Mouse (Mus musculus): ENCODE data around the gene Art3. TPM values are rescaled to one million over a fixed set of nuclear protein-coding genes. Genes with fewer than 3 reads are reported as not detected.

The Art3 gene
- polyA plus RNA-seq, 1 experiment, result not detected

DNA sequence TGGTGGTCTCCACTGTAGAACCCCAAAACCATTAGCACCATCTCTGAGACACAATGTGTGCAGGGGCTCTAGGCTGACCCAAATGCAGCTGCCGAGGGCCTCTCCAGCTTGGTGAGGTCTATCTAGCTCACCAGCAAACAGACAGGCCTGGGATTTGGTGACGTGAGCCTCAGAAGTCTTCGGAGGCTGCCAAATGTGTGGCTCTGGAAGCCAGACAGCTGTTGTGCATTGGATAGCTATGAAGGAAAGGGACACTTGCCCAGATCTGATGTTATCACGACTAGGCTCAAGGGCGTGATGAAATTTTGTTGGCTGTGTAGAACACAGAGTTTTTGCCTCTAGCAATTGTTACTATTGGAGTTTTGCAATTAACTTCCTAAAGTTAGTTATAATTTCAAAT lies 8.4 kb upstream of the Art3 start:
- TF ChIP-seq POLR2A (IDR thresholded peaks at IDR 0.05; ENCODE audit: borderline replicate concordance, control insufficient read depth, low read depth, low read length) (no peak), CTCF (IDR thresholded peaks at IDR 0.05; ENCODE audit: control insufficient read depth, insufficient read depth, low read length) (no peak)
- WGBS, result 39% methylated on average over 5 of the region's 5 CpGs
- no peak overlapping the region for H3K4me3 ChIP-seq (replicated peaks; ENCODE audit: control insufficient read depth, low read depth, low read length)
- H3K27ac ChIP-seq (ENCODE audit: control insufficient read depth, insufficient read depth, low read depth, low read length, poor library complexity), result no peak overlapping the region
- peaks cover 1% of the 10 kb centered on the region; the same call in 1 of the 2 replicates for H3K4me1 ChIP-seq (ENCODE audit: control insufficient read depth, insufficient read depth, low read length)

DNA sequence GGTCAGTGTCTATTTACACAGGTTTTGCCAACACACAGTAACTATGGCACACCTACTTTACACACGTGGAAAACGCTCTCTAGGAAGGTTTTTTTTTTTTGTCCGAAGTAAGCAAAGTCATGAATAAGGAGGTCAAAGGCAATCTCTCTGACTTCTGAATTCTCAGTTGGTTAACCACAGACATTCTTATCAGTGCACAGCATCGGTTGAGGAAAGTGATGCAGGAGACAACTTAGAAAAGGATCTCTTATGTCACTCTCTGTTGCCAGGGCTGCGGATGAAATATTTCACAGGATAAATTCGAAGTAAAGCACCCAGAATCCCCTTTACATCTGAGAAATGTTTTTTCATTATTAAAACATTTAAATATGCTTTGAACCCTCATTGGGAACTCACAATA lies 4.3 kb upstream of the Art3 start:
- TF ChIP-seq POLR2A (IDR thresholded peaks at IDR 0.05; ENCODE audit: borderline replicate concordance, control insufficient read depth, low read depth, low read length), result no peak
- no peak for TF ChIP-seq CTCF (IDR thresholded peaks at IDR 0.05; ENCODE audit: control insufficient read depth, insufficient read depth, low read length)
- WGBS, result 3% methylated on average over 6 of the region's 6 CpGs
- Histone ChIP-seq H3K27ac (ENCODE audit: control insufficient read depth, insufficient read depth, low read depth, low read length, poor library complexity) (no peak overlapping the region), H3K4me1 (ENCODE audit: control insufficient read depth, insufficient read depth, low read length) (peaks cover 1% of the 10 kb centered on the region), H3K4me3 (replicated peaks; ENCODE audit: control insufficient read depth, low read depth, low read length) (no peak overlapping the region)

DNA sequence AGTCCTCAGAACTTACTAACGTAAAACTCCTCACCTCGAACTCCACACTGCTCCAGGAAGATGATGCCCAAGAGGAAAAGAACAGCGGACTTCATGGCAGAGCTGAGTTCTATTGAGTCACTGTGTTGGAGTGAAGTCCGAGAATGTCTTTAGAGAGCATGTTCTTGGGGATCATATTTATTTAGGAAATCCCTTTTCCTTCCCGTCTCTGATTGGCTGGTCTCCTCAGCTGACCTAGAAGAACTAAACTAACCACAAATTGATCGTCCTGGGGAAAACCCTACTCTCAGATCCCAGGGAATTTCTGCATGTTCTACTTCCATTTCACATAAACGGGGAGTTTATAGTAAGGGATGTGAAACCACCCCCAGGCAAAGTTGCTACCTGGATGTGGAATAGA lies 3.7 kb upstream of the Art3 start, which contains the start of gene Cxcl9:
Gene Cxcl9 (minus strand): TSS at position 151 of the 400 bp plus-strand sequence.
- H3K4me3 ChIP-seq (replicated peaks; ENCODE audit: control insufficient read depth, low read depth, low read length), result no peak within 1 kb of the TSS
- no peak within 1 kb of the TSS for H3K27ac ChIP-seq (ENCODE audit: control insufficient read depth, insufficient read depth, low read depth, low read length, poor library complexity)
- TF ChIP-seq POLR2A (IDR thresholded peaks at IDR 0.05; ENCODE audit: borderline replicate concordance, control insufficient read depth, low read depth, low read length) (no peak), CTCF (IDR thresholded peaks at IDR 0.05; ENCODE audit: control insufficient read depth, insufficient read depth, low read length) (no peak)
- 64% methylated on average over 7 of the region's 7 CpGs for WGBS
- H3K4me1 ChIP-seq (ENCODE audit: control insufficient read depth, insufficient read depth, low read length), result peaks cover 1% of the 10 kb centered on the region

DNA sequence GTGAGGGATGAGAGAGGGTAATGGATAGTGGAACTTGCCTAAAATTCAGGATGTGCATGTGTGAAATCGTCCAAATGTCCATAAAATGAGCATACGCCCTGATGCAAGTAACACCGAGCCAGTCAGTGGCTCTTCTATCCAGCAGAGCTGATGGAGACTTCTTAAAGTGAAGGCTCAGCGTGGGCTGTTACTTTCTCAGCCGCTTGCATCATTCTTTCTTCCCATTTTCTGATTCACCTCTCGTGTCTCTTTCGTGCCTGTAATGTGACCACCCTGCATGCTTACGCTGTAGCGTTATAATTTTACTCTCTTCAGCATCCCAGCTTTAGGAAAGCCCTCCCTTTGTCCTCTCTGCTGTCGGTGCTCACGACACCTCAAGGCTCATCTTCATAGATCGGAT lies 505 bp upstream of the Art3 start:
- TF ChIP-seq POLR2A (IDR thresholded peaks at IDR 0.05; ENCODE audit: borderline replicate concordance, control insufficient read depth, low read depth, low read length) (no peak), CTCF (IDR thresholded peaks at IDR 0.05; ENCODE audit: control insufficient read depth, insufficient read depth, low read length) (no peak)
- H3K27ac ChIP-seq (ENCODE audit: control insufficient read depth, insufficient read depth, low read depth, low read length, poor library complexity), result no peak overlapping the region
- 62% methylated on average over 12 of the region's 12 CpGs for WGBS

DNA sequence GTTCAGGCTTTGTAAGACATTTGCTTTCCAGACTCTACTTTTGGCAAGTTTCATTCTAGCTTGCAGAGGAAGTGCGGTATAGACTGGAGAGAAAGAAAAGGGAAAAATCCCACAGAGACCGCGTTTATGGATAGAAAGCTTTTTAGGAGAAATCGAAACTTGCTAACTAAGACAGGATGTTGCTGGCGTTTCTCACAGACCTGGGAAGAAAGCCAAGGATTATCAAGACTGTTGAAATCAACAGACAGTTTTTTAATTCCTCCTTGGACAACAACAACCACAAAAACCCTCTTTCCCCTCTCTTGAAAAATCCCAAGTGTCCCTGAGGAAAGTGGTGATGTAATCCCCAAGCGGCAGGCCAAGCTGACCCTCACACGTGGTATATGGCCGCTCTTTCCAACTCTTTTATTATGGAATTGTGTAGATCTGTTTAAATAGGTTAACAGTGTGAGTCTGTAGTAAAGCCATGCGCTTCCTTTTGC lies 773 bp downstream of the Art3 start:
- Histone ChIP-seq H3K4me3 (replicated peaks; ENCODE audit: control insufficient read depth, low read depth, low read length) (peak overlapping the region; percentile 51), H3K27ac (ENCODE audit: control insufficient read depth, insufficient read depth, low read depth, low read length, poor library complexity) (0 out of 2 replicates have a peak overlapping the region, but pooled peaks have one; percentile 43), H3K4me1 (ENCODE audit: control insufficient read depth, insufficient read depth, low read length) (no peaks in the 10 kb centered on the region; the same call in none of the 2 replicates)
- WGBS, result 27% methylated on average over 9 of the region's 9 CpGs
- TF ChIP-seq CTCF (IDR thresholded peaks at IDR 0.05; ENCODE audit: control insufficient read depth, insufficient read depth, low read length), result no peak
- no peak for TF ChIP-seq POLR2A (IDR thresholded peaks at IDR 0.05; ENCODE audit: borderline replicate concordance, control insufficient read depth, low read depth, low read length)

More for the DNA sequence above, 505 bp upstream of the Art3 start:
- Histone ChIP-seq H3K4me3 (replicated peaks; ENCODE audit: control insufficient read depth, low read depth, low read length) (no peak overlapping the region), H3K4me1 (ENCODE audit: control insufficient read depth, insufficient read depth, low read length) (no peaks in the 10 kb centered on the region; the same call in none of the 2 replicates)

DNA sequence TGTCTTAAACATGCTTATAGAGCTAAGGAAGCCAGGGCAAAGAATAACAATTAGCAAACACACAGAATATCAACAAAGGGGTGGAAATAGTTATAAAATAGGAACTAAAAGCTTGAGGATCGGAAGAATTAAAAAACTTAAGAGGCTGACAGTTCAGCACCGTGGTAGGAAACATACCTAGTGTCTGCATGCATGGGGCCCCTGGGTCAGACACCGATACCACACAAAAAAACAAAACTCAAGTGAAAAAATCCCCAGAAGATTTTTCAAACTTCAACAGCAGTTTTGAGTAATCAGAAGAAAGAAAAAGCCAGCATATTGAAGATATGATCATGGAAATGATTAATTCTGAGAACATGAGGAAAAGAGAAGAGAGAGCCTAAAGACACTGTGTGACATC lies 5.1 kb downstream of the Art3 start:
- Histone ChIP-seq H3K27ac (ENCODE audit: control insufficient read depth, insufficient read depth, low read depth, low read length, poor library complexity) (no peak overlapping the region), H3K4me3 (replicated peaks; ENCODE audit: control insufficient read depth, low read depth, low read length) (no peak overlapping the region), H3K4me1 (ENCODE audit: control insufficient read depth, insufficient read depth, low read length) (no peaks in the 10 kb centered on the region; the same call in none of the 2 replicates)
- no peak for TF ChIP-seq POLR2A (IDR thresholded peaks at IDR 0.05; ENCODE audit: borderline replicate concordance, control insufficient read depth, low read depth, low read length)
- TF ChIP-seq CTCF (IDR thresholded peaks at IDR 0.05; ENCODE audit: control insufficient read depth, insufficient read depth, low read length), result no peak
- 40% methylated on average over 3 of the region's 3 CpGs for WGBS

DNA sequence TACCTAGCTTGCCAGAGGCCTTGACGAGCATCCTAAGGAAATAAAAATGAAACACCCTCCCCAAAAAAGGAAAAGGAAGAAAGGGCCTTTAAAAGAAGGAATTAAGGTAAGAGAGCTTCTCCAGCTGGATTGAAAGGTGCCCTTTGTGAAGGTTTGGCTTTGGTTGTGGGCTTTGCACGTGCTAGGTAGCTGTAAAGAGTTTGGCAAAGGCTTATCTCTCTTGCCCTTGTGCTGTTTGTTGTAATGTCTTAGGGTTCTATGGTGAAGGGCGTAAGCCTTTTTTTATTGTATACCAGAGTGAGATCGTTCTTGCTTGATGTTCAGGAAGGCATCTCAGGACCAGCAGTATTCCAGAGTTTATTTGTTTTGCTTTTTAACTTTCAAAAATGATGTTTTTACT lies 9.0 kb downstream of the Art3 start:
- WGBS, result 51% methylated on average over 4 of the region's 4 CpGs
- no peak overlapping the region for H3K4me3 ChIP-seq (replicated peaks; ENCODE audit: control insufficient read depth, low read depth, low read length)

DNA sequence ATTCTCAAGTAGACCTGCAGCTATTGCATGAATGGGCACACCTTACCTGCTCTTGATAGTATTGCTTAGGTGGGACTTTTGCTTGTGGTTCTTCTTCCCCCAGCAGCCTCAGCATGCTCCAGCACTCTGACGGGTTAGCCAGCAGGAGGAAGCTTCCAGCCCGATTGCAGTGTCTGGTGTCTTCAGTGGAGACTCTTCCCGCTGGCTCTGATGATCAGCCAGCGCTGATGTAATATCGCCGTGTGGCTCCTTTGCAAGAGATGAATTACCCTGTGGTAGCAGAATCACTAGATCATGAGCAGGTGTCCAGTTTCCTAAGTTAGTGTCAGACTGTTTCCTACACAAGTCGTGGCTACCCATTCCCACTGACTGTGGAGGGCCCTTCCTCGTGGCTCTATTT lies 13.4 kb downstream of the Art3 start:
- Histone ChIP-seq H3K27ac (ENCODE audit: control insufficient read depth, insufficient read depth, low read depth, low read length, poor library complexity) (no peak overlapping the region), H3K4me1 (ENCODE audit: control insufficient read depth, insufficient read depth, low read length) (peaks cover 5% of the 10 kb centered on the region), H3K4me3 (replicated peaks; ENCODE audit: control insufficient read depth, low read depth, low read length) (no peak overlapping the region)
- 53% methylated on average over 8 of the region's 8 CpGs for WGBS
- TF ChIP-seq POLR2A (IDR thresholded peaks at IDR 0.05; ENCODE audit: borderline replicate concordance, control insufficient read depth, low read depth, low read length) (no peak), CTCF (IDR thresholded peaks at IDR 0.05; ENCODE audit: control insufficient read depth, insufficient read depth, low read length) (no peak)

More for the DNA sequence above, 9.0 kb downstream of the Art3 start:
- Histone ChIP-seq H3K4me1 (ENCODE audit: control insufficient read depth, insufficient read depth, low read length) (no peaks in the 10 kb centered on the region), H3K27ac (ENCODE audit: control insufficient read depth, insufficient read depth, low read depth, low read length, poor library complexity) (no peak overlapping the region)
- no peak for TF ChIP-seq CTCF (IDR thresholded peaks at IDR 0.05; ENCODE audit: control insufficient read depth, insufficient read depth, low read length)
- no peak for TF ChIP-seq POLR2A (IDR thresholded peaks at IDR 0.05; ENCODE audit: borderline replicate concordance, control insufficient read depth, low read depth, low read length)
